Mouse (Mus musculus) right cerebral cortex, postnatal 25 days (tissue): ENCODE measurements around the gene Pnkd.

Source experiments
- DNase-seq: peaks from one replicate; pipeline ENCODE4 v3.0.0; 2022

Pnkd gene

DNA sequence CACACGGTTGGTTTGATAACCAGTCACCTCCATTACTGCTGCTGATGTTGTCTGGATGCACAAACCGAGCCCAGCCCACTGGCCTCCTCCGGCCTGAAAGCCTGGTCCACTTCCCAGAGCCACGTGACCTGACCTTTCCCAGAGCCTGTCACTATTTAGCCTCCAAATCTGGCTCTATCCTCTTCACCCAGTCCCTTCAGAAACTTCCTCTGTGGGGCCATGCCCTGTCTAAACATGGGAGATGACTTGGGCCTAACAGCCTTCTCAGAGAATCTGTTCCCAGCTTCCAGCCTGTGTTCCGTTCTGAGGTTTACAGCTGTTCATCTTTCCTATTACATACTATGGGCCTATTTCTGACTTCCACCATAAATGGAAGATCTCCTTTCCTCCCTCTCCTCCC, 78.7 kb downstream of the Pnkd start:
- DNase-seq: no peak

DNA sequence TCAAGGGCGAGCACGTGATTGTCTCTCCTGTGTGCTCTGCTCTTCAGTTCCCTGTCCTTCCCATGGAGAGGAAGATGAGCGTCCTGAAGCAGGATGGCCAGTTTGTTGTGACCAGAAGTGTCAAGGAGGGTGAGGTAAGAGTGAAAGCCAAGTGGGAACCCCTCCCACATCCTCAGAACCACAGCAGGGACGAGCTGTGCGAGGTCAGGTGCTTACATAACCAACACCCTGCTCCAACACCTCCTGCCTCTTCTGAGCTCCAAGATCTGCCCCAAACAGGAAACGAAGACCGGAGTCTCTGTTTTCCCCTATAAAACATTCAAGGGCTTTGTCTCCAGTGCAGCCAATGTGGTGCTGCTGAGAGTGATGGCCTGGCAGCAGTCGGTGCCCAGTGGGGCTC, 79.5 kb downstream of the Pnkd start:
- DNase-seq: no peak

DNA sequence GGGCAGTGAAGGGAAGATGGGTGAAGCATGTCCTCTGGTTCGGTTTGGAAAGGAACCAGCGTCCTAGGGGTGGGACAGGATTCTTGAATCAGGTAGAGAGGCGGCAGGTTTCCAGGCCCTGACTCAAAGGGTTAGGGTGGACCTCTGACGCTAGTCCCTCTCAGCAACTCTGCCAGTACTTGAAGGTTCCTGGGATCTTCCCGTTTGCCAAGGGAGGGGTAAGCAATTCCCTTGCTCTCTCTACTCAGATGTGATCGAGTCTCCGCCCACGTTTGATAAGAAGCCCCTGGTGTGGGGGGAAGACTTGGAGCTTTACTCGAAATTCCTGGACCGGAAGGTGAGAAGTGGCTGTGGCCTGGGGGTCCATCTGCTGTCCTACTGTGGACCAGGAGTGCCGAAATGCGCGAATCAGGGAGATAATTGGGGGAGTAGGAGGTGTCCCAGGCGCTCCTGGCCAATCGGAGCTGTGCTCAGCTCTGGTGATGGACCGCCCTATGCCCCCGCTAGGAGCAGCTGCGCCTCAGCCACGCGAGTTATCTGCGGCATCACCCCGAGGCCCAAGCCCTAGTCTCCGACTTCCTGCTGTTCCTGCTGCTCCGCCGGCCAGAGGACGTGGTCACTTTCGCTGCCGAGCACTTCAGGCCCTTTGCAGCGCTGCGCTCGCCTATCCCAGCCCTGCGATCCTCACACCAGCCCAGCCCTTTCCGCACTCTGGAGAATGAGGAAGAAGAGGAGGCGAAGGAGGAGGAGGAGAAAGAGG, 83.3 kb downstream of the Pnkd start:
- DNase-seq: peak; percentile 35

DNA sequence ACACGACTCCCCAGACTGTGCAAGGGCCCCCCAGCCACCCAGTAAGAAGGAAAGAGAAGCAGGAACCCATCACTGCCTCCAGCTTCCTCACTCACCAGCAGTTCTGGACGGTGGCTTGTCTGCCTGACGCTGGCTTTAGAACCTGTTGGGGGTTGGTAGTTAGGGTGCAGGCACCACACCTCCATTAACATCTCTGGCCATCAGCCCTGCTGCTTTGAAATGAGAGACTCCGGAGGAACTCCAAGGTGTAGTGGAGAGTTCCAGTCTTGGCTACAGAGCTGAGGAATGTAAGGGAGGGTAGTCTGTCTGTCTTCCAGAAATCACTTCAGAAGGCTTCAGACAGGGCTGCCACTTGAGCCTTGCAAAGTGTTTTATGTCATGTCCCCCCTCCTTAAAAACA, 85.3 kb downstream of the Pnkd start:
- no peak for DNase-seq

DNA sequence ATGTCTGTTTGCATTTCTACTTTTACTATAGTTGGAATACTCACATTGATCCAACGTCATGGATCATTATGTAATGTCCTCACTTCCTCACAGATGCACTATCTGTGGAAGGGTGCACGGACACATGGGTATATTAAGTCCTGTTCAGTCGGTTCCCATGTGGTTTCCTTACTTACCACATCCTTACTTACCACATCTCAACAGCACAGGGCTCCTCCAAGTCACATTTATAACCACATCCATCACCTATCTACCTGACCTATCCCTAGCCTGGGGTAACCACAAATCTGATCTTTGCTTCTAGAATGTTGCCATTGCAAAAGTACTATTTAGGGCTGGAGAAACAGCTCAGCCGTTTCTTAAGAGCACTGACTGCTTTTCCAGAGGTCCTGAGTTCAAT, 88.6 kb downstream of the Pnkd start:
- no peak for DNase-seq

DNA sequence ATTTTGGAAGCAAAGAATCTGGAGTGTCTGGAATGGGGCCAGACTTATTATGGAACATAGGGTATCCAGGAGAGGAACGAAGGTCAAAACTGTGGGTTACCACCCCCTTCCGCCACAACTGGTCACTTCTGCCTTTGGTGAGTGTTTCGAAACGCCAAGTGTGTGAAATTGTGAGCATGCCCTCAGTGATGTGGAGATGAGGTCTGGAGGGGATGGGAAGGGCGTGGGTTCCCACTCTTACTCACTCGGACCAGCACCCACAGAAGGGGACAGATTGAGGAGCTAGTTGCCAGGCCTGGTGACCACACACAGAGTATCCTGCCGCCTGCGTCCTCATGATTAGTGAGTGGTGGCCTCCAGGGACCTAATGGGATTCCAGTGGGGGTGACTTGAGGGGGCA, 90.2 kb downstream of the Pnkd start, which contains the start of gene Slc11a1:
Gene Slc11a1 (plus strand): TSS at position 216 of the 400 bp plus-strand sequence.
- no peak for DNase-seq

DNA sequence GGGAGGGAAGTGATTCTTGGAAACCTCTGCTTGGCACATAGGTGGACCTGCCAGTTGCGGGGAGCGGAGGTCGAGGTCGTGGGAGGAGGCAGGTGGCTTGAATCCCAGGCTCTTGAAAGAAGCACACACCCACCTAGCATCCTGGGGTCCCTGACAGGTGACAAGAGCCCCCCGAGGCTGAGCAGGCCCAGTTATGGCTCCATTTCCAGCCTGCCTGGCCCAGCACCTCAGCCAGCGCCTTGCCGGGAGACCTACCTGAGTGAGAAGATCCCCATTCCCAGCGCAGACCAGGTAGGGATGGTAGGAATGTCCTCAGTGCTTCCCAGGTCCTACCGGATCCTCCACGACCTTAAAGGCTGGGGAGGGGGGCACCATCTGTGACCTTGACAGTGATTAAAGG, 90.8 kb downstream of the Pnkd start:
- DNase-seq: no peak

DNA sequence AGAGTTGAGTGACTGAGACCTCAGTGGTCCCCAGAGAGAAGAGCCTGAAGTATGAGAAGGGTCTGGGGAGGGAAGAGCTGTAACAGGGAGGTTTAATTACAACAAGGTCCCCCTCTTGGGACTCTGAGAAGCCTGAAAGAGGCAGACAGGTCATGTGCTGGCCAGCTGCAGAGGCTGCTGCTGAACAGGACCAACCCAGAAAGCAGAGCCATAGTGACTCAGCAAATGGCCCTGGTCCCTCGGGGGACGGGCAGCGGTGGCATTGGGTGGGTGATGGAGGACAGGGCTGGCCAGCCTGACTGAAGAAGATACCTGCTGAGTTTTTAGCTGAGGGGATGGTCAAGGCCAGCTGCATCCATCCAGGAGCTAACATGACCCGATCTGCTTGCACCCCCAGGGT, 91.7 kb downstream of the Pnkd start:
- no peak for DNase-seq

DNA sequence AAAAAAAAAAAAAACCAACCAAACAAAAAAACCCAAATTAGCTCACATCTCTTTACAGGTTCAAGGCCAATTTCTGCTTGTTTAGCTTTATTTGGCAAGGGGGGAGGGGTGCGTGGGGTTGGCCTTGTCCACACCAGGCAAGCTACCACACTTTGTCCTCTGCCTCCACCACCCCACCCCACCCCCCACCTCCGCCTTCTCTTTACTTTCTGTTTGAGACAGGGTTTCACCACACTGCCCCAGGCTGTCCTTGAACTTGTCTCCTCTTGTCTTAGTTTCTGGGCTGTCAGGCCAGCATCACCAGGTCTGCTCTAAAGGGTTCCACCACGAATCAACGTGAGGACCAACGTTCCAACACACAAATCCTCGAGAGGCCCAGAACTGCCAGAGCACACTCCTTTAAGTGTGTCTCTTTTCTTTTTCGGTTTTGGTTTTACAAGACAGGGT, 94.4 kb downstream of the Pnkd start:
- DNase-seq: no peak

DNA sequence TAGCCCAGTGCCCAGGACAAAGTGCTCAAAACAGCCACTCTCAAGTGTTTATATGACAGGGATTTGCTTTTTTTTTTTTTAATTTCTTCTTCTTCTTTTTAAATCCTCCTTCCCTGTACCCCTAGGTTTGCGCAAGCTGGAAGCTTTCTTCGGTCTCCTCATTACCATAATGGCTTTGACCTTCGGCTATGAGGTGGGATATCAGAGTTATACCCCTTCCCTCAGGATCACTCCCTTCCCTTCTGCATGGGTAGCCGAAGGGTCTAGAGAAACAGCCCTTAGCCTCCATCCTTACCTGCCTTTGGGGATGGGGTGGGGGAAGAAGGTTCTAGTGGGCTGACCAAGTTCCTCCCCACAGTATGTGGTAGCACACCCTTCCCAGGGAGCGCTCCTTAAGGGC, 95.8 kb downstream of the Pnkd start:
- no peak for DNase-seq

DNA sequence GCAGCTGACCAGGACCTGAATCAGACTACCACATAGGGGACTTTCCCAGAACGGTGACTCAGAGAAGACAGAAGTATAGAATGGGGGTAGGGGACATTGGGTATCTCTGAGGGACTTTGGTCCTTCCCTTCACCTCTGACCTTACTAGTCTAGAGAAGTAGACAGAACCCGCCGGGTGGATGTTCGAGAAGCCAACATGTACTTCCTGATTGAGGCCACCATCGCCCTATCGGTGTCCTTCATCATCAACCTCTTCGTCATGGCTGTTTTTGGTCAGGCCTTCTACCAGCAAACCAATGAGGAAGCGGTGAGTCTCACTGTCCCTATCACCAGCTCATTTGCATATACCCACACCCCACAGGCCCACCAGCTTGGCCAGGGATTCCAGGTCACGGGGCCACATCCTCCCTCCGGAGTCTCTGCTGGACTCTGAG, 96.9 kb downstream of the Pnkd start:
- no peak for DNase-seq

DNA sequence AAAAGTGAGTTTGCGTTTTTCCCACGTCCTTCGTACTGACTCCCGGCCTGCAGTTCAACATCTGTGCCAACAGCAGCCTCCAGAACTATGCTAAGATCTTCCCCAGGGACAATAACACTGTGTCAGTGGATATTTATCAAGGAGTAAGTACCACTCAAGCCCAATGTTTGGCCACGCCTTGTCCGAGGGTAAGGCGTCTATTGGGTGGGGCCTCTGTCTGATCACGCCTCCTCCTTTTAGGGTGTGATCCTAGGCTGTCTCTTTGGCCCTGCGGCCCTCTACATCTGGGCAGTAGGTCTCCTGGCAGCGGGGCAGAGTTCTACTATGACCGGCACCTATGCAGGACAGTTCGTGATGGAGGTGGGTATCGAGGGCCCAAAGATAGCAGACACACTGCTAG, 98.7 kb downstream of the Pnkd start:
- DNase-seq: no peak

DNA sequence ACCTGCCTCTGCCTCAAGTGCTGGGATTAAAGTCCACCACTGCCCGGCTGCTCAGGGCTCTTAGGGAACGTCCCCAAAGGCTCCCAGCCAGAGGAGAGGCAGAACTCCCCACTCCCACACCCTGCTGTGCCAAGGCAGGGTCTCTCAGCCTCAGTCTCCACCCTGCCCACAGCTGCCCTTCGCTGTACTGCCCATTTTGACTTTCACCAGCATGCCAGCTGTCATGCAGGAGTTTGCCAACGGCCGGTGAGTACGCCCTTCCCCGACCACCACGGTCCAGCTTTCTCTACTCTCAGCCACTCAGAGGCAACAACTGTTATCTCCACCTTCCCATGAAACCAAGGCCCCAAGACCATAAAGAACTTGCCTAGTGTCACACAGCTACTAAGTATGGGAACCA, 99.8 kb downstream of the Pnkd start:
- no peak for DNase-seq

DNA sequence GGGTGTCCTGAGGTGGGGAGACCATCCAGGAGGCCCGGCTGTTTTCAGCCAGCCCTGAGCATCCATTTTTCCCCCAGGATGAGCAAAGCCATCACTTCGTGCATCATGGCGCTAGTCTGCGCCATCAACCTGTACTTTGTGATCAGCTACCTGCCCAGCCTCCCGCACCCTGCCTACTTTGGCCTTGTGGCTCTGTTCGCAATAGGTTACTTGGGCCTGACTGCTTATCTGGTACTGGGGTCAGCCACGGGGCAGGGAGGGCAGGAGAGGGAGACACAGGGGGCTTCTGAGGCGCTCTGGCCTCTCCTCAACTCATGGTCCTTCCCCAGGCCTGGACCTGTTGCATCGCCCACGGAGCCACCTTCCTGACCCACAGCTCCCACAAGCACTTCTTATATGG, 100.3 kb downstream of the Pnkd start:
- no peak for DNase-seq

DNA sequence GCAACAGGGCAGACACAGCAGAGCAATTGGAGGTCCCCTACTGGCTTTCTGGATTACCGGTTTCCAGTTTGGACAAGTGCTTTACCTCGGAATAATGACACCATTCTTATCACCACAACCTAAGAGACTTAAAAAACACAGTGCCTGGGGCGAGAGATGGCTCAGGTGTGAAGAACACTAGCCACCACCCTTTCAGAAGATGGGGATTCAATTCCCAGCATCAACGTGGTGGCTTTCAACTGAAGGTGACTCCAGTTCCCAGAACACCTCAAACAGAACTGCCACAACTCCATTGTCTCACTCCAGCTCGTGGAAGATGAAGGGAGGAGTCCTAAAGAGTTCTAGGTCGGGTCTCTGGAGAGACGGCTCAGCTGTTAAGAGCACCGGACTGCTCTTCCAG, 100.8 kb downstream of the Pnkd start:
- no peak for DNase-seq

DNA sequence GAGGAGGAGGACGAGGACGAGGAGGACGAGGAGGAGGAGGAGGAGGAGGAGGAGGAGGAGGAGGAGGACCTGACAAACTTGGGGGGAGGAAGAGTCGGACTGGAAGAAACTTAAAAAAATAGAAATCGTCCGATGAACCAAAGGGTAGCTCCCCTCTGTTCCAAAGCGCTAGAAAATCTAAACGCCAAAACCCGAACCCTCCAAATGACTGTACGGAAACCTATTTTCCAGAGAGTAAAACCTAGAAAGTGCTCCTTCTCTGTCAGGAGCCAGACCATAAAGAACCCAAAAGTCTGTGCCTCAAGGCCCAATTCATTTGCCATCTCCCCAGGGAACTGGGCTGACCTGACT, 101.6 kb downstream of the Pnkd start:
- no peak for DNase-seq

DNA sequence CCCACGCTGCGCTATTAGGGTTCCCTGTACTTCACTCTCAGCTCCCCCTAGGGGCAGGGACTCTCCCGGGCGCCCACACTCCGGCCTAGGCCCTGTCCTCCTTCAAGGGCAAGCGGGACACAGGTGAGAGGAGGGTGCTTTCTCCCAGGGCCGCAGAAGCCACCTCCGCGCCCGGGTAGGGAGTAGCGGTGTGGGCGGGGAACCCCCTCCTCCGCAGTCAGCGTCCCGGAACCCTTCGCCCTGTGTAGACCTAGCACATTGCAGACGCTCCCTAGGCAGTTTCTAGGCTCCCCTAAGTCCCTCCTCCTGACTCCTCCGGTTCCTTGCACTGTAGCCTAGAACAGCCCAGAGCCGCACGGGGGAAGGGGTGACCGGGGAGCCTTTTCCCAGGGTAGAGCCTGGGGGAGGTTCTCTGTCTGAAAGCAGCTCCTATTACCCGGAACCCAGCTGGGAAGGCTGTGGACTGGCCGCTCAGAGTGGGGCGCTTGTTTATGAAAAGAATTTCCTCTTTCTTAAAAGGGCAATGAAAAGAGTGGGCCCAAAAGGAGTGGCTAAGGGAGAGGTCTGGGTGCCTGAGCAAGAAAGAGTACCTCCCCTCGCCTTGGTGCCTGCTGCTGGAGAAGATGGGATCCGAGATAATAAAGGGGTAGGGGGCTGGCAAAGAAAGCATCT, 102.1 kb downstream of the Pnkd start:
- DNase-seq: peak; percentile 94

DNA sequence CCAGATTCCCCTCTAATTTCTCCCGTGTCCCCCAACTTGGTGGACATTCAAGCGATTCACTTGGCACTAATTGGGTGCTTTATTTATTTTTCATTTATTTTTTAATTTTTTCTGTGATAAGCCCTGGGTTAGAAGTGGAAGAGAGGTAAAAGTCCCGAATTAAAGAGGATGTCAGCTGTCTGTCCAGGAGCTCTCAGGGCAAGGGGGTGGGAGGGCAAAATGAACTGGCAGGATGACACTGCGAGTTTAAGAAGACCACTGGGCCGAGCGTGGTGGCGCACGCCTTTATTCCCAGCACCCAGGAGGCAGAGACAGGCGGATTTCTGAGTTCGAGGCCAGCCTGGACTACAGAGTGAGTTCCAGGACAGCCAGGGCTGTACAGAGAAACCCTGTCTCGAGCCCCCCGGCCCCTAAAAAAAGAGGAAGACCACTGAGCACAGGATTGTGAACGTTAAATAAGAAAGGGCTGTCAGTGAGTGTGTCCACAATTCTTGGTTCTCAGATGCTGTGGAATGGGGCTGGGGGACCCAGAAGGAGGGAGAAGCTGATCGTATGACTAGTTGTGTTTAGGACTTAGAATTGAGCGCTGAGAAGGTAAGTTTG, 102.8 kb downstream of the Pnkd start:
- DNase-seq: no peak

DNA sequence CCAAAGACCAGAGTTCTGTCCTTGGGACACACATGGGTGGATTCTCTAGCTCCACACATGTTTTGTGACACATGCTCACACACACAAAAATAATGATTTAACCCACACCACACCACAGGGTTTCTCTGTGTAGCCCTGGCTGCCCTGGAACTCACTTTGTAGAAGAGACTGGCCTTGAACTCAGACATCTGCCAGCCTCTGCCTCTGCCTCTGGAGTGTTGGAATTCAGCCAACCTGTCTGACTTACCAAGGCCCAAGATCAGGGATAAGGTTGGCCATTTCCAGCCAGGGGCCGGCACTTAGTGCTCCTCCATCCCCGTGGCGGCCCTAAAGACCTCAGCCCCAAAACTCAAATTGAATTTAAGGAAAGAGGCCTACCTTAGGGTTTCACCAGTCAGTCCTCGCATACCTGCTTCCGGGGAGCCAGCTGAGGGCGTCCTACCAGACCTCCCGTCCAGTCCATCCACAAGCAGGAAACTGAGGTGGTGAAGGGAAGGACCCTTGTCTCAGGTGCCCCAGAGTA, 103.7 kb downstream of the Pnkd start:
- DNase-seq: no peak

DNA sequence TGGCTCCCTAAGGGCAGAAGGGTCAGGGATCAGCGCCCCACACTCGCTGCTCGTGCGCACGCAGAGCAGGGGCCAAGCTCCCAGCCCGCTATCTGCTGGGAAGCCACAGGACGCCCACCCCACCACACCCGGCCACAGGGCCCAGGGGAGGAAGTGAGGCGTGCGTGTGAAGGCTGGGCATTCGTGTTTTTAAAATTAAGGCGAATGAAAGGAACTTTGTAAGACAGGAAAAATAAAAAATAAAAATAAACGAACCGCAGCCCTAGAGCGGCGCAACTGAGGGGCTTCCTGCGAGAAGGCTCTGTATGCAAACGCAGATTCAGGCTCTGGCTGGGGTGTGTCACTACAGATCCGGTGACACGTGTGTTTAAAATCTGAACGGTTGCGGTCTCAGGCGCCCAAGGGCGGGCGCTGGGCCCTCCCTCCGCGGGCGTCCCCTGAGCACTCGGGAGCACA, 105.1 kb downstream of the Pnkd start:
- DNase-seq: no peak

DNA sequence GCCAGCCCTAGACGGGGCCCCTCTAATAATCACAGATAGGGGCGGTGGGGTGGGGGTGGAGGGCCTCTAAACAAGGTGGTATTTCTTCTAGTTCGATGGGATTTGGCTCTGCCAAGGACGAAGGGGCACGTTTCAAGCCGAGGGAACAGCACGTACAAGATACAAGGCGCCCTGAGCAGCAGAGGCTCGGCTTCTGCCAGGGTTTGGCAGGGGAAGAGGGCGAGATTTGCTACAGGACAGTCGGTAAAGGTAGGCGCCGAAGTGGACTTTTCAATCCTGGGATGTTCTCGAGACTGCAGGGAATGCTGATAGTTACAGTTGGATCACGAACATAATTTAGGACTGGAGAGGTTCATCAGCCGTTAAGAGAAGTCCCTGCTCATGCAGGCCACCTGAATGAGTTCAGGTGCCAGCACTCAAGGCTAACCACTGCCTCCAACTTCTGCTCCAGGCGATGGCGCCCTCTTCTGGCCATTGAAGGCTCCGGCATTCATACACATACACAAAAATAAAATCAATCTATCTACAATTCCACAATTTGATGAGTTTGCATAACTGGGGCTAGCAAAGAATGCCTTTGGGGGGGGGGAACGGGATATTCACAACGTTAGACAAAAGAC, 105.7 kb downstream of the Pnkd start:
- no peak for DNase-seq

DNA sequence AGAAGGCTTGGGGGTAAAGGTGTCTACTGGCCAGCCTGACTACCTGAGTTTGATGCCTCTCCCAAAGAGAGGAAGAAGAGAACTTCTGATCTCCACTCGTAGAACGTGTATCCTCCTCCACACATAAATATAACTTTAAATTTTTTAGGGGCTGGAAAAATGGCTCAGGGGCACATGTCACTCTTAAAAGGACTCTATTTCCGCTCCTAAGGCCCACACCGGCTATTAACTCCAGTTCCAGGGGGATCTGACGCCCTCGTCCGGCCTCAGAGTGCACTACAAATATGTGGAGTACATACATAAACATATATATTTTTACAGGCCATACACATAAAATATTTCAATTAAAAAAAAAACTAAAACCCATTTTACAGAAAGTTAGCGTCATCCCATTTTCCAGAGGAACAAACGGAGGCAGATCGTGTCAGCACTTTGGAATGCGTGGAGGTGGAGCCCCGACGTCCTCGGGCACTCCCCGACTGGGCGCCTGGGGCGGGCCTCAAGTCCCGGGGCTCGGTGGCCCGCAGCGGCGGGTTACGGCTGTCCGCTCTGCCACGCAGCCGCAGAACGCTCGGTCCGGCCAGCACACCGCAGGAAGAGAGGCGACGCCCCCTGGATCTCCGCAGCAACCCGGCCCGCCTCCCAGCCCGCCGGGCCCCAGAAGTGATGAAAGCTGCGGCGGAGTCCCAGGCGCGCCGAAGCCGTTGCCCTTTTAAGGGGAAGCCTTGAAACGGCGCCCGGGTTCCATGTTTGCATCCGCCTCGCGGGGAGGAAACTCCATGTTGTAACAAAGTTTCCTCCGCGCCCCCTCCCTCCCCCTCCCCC, 106.4 kb downstream of the Pnkd start, which contains the start of gene Ctdsp1:
Gene Ctdsp1 (plus strand): TSS at position 586 of the 825 bp plus-strand sequence.
- DNase-seq: peak; percentile 96
